Mouse (Mus musculus): ENCODE data around the gene Twsg1. TPM values are rescaled to one million over a fixed set of nuclear protein-coding genes. Genes with fewer than 3 reads are reported as not detected.

Twsg1 gene
- total and polyA plus RNA-seq, 3 experiments: 17.0 to 17.7 TPM; not detected in 1

GRCm38 (mm10) chr17:65957782-65958325, 6.8 kb upstream of the Twsg1 start:
- no peak for DNase-seq (ENCODE audit: low read depth, low spot score)
- TF ChIP-seq CTCF (IDR thresholded peaks at IDR 0.05 in 2 of 3, conservative IDR thresholded peaks at IDR 0.05 in 1 of 3; ENCODE audit: control insufficient read depth in 1 of 3, insufficient read depth in 1 of 3, low read depth in 2 of 3, low read length in 3 of 3, poor library complexity in 1 of 3, severe bottlenecking in 1 of 3) (no peak), SMC3 (IDR thresholded peaks at IDR 0.05; ENCODE audit: low read depth, low read length) (no peak), ZMIZ1 (IDR thresholded peaks at IDR 0.05; ENCODE audit: low read depth, low read length) (no peak), JUND (IDR thresholded peaks at IDR 0.05; ENCODE audit: low read depth, low read length) (no peak), SIN3A (IDR thresholded peaks at IDR 0.05; ENCODE audit: low read length) (no peak), USF1 (IDR thresholded peaks at IDR 0.05; ENCODE audit: low read depth, low read length) (no peak), ETS1 (IDR thresholded peaks at IDR 0.05; ENCODE audit: low read depth, low read length) (no peak), GATA1 (IDR thresholded peaks at IDR 0.05; ENCODE audit: low read depth, low read length) (no peak), POLR2AphosphoS5 (IDR thresholded peaks at IDR 0.05; ENCODE audit: borderline replicate concordance, low read depth, low read length) (no peak), CHD1 (IDR thresholded peaks at IDR 0.05; ENCODE audit: low read depth, low read length) (no peak), HCFC1 (IDR thresholded peaks at IDR 0.05; ENCODE audit: low read depth, low read length) (no peak), MAFK (IDR thresholded peaks at IDR 0.05; ENCODE audit: borderline replicate concordance, low read depth, low read length) (no peak), MYB (IDR thresholded peaks at IDR 0.05; ENCODE audit: low read depth, low read length) (no peak), ZKSCAN1 (IDR thresholded peaks at IDR 0.05; ENCODE audit: low read depth, low read length) (no peak), POLR2A (IDR thresholded peaks at IDR 0.05; ENCODE audit: control insufficient read depth in 1 of 2, insufficient read depth in 1 of 2, low read depth in 1 of 2, low read length in 2 of 2, poor library complexity in 1 of 2) (no peak)
- H3K9me3 ChIP-seq (replicated peaks; ENCODE audit: insufficient read depth, low read length): no peaks in the 10 kb centered on the region
- peaks cover 7 to 26% of the 10 kb centered on the region in 2 experiments for H3K4me1 ChIP-seq (ENCODE audit: control insufficient read depth in 1 of 2, insufficient read depth in 2 of 2, low read length in 2 of 2)
- H3K4me3 ChIP-seq (ENCODE audit: control insufficient read depth in 1 of 2, insufficient read depth in 1 of 2, low read depth in 2 of 2, low read length in 2 of 2): no peak overlapping the region; a peak in 1 of 4 replicates
- H3K9ac ChIP-seq (ENCODE audit: control insufficient read depth, low read depth, low read length, poor library complexity, severe bottlenecking): no peak overlapping the region
- H3K27ac ChIP-seq (ENCODE audit: control insufficient read depth, low read depth, low read length): peak overlapping the region; percentile 2; the same call in 1 of the 2 replicates
- no peaks in the 10 kb centered on the region for H3K79me2 ChIP-seq (ENCODE audit: control insufficient read depth, insufficient read depth, low read length, poor library complexity)
- no peaks in the 10 kb centered on the region for H3K27me3 ChIP-seq (ENCODE audit: control insufficient read depth in 1 of 2, insufficient read depth in 2 of 2, low read length in 2 of 2)
- peaks cover 0 to 20% of the 10 kb centered on the region in 2 experiments; a peak in 2 of 4 replicates for H3K36me3 ChIP-seq (ENCODE audit: control insufficient read depth in 1 of 2, insufficient read depth in 2 of 2, low read length in 2 of 2)

GRCm38 (mm10) chr17:65956993-65957781, 6.2 kb upstream of the Twsg1 start:
- H3K4me1 ChIP-seq (ENCODE audit: control insufficient read depth in 1 of 2, insufficient read depth in 2 of 2, low read length in 2 of 2): peaks cover 7 to 26% of the 10 kb centered on the region in 2 experiments
- H3K9me3 ChIP-seq (replicated peaks; ENCODE audit: insufficient read depth, low read length): no peaks in the 10 kb centered on the region
- no peaks in the 10 kb centered on the region for H3K27me3 ChIP-seq (ENCODE audit: control insufficient read depth in 1 of 2, insufficient read depth in 2 of 2, low read length in 2 of 2)
- H3K27ac ChIP-seq (ENCODE audit: control insufficient read depth, low read depth, low read length): peak overlapping the region; percentile 80
- no peaks in the 10 kb centered on the region for H3K79me2 ChIP-seq (ENCODE audit: control insufficient read depth, insufficient read depth, low read length, poor library complexity)
- peak; percentile 82 for DNase-seq (ENCODE audit: low read depth, low spot score)
- peak overlapping the region; percentile 48 to 51; a peak in 3 of 4 replicates for H3K4me3 ChIP-seq (ENCODE audit: control insufficient read depth in 1 of 2, insufficient read depth in 1 of 2, low read depth in 2 of 2, low read length in 2 of 2)
- H3K9ac ChIP-seq (ENCODE audit: control insufficient read depth, low read depth, low read length, poor library complexity, severe bottlenecking): peak overlapping the region; percentile 41
- peaks cover 0 to 20% of the 10 kb centered on the region in 2 experiments; a peak in 2 of 4 replicates for H3K36me3 ChIP-seq (ENCODE audit: control insufficient read depth in 1 of 2, insufficient read depth in 2 of 2, low read length in 2 of 2)
- TF ChIP-seq MYC (IDR thresholded peaks at IDR 0.05; ENCODE audit: low read depth, low read length): 0 out of 2 replicates have a peak, but pooled peaks have one; percentile 31
- no peak for TF ChIP-seq NELFE (IDR thresholded peaks at IDR 0.05; ENCODE audit: low read depth, low read length)
- TF ChIP-seq ELF1 (IDR thresholded peaks at IDR 0.05; ENCODE audit: low read depth, low read length): 0 out of 2 replicates have a peak, but pooled peaks have one; percentile 22
- no peak for TF ChIP-seq JUND (IDR thresholded peaks at IDR 0.05; ENCODE audit: low read depth, low read length)
- TF ChIP-seq MXI1 (IDR thresholded peaks at IDR 0.05; ENCODE audit: low read depth, low read length): peak; percentile 61; the same call in 1 of the 2 replicates
- TF ChIP-seq EP300 (IDR thresholded peaks at IDR 0.05; ENCODE audit: low read depth in 1 of 2, low read length in 2 of 2): peak; percentile 20 to 71; a peak in 3 of 4 replicates
- TF ChIP-seq ETS1 (IDR thresholded peaks at IDR 0.05; ENCODE audit: low read depth, low read length): peak; percentile 57; the same call in 1 of the 2 replicates
- peak; percentile 44; the same call in 1 of the 2 replicates for TF ChIP-seq TBP (IDR thresholded peaks at IDR 0.05; ENCODE audit: low read depth, low read length)
- peak; percentile 80 for TF ChIP-seq BHLHE40 (IDR thresholded peaks at IDR 0.05; ENCODE audit: borderline replicate concordance, low read depth, low read length)
- peak; percentile 73; the same call in 1 of the 2 replicates for TF ChIP-seq MAZ (IDR thresholded peaks at IDR 0.05; ENCODE audit: low read depth, low read length)
- TF ChIP-seq NRF1 (IDR thresholded peaks at IDR 0.05; ENCODE audit: insufficient read depth, low read depth, low read length, poor library complexity, severe bottlenecking): peak; percentile 72
- TF ChIP-seq MAFK (IDR thresholded peaks at IDR 0.05; ENCODE audit: borderline replicate concordance, low read depth, low read length): no peak
- TF ChIP-seq USF2 (IDR thresholded peaks at IDR 0.05; ENCODE audit: borderline replicate concordance in 1 of 2, insufficient read depth in 1 of 2, low read depth in 1 of 2, low read length in 2 of 2): no peak
- no peak; the same call in 1 of the 2 replicates for TF ChIP-seq RCOR1 (IDR thresholded peaks at IDR 0.05; ENCODE audit: low read depth, low read length)
- TF ChIP-seq GABPA (IDR thresholded peaks at IDR 0.05; ENCODE audit: low read depth, low read length): no peak
- TF ChIP-seq E2F4 (IDR thresholded peaks at IDR 0.05; ENCODE audit: borderline replicate concordance, low read depth, low read length): no peak
